Mouse (Mus musculus): ENCODE results near the gene Sh3gl3. TPM values are rescaled to one million over a fixed set of nuclear protein-coding genes. Genes with fewer than 3 reads are reported as not detected.

The Sh3gl3 gene
- polyA plus RNA-seq, 1 experiment, result 0.97 TPM

DNA sequence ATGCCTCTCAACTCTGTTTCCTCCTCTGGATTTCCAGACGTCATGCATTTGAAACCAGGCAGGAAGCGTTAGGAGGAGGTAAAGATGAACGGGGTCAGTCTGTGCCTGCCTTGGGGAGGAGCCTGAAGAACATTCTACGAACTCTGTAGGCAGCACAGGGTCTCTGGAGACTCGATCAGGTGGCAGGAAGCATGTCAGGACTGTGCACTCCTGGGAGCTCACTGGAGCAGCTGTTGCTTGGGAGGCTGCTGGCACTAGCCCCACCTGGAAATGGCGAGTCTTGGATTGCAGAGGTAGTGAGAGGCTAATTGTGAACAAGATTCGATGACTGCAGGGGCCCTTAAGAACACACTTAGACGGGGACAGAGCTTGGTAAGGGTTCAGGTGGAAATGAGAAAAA lies 167.8 kb downstream of the Sh3gl3 start:
- WGBS, result 33% methylated on average over 8 of the region's 8 CpGs
- DNase-seq (ENCODE audit: low read depth, low spot score), result no peak

DNA sequence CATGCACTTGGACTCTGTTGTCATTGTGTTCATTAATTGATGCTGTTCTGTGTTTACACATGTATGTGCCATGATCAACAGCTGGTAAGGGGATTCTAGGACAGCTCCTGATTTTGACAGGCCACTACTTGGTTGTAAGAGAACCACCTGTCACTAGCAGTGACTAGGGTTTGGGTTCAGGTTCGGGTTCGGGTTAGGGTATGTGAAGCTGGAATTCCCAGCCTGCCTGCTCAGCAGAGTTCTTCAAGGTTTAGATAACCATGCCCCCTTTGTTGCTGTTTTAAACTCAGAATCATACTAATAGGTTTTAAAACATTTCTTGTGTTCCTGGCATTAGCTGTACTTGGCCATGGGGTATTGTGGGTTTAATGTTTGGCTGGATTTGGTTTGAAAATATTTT lies 173.1 kb downstream of the Sh3gl3 start:
- DNase-seq (ENCODE audit: low read depth, low spot score), result no peak
- WGBS, result 68% methylated on average over 2 of the region's 2 CpGs

GRCm38 (mm10) chr7:82349796-82350195 lies 176.2 kb downstream of the Sh3gl3 start:
- WGBS, result 59% methylated on average over 7 of the region's 7 CpGs

DNA sequence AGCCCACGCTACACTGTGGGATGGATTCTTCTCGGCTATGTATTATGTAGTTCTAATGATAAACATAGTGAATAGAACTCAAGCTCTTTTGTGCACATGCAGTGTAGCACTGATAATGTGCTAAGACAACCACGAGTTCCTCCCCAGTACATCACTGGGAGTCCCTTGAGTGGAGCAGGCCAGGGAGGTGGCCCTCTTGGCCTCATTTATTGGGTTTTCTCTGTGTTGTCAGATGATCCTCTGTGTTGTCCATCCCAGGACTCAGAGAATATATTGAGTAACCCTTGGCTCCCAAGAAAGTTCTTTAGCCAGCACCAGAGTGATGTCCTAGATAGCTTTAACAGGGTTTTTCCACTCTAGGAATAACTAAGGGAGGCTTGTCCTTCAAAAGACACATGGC lies 176.8 kb downstream of the Sh3gl3 start:
- DNase-seq (ENCODE audit: low read depth, low spot score), result no peak
- 71% methylated on average over 3 of the region's 3 CpGs for WGBS

More at GRCm38 (mm10) chr7:82349796-82350195, 176.2 kb downstream of the Sh3gl3 start:
- no peak for DNase-seq (ENCODE audit: low read depth, low spot score)

Other genes with a start within 250 kb of the Sh3gl3 start
- gene Hdgfl3, start 239.4 kb upstream of the Sh3gl3 start, polyA plus RNA-seq (2012; rRNA removed), result 0.67 and 0.93 TPM in 2 replicates
- gene Bnc1, start 181.5 kb upstream of the Sh3gl3 start, polyA plus RNA-seq (2012; rRNA removed), result 0.15 and 0.37 TPM in 2 replicates
- gene Adamtsl3, start 161.9 kb downstream of the Sh3gl3 start, polyA plus RNA-seq (2012; rRNA removed), result 1.3 and 2.2 TPM in 2 replicates